Mouse (Mus musculus) heart, embryonic 15.5 days (tissue): ENCODE data around the gene Nisch. TPM values are rescaled to one million over a fixed set of nuclear protein-coding genes. Genes with fewer than 3 reads are reported as not detected.

Experiments
- ATAC-seq: fragments of 200-750 bp; cut with Nextera tagmentation; replicated peaks from 2 replicates; pipeline ENCODE4 v1.8.0; 2017; ENCODE audit warnings: low read depth, moderate TSS enrichment; ENCODE audit not compliant: insufficient number of reproducible peaks, insufficient read depth, low FRiP score
- H3K27ac ChIP-seq: fragments of 300-500 bp; sonication (generic); 2 replicates; pipeline ENCODE4 v1.5.1; 2015; ENCODE audit warnings: mild to moderate bottlenecking, inconsistent platforms
- H3K27me3 ChIP-seq: fragments of 300-500 bp; sonication (generic); 2 replicates; pipeline ENCODE4 v1.6.1; 2015; ENCODE audit warnings: inconsistent platforms
- H3K36me3 ChIP-seq: fragments of 300-500 bp; sonication (generic); 2 replicates; pipeline ENCODE4 v1.6.1; 2015; ENCODE audit warnings: mild to moderate bottlenecking, inconsistent platforms
- H3K4me1 ChIP-seq: fragments of 300-500 bp; sonication (generic); replicated peaks from 2 replicates; pipeline ENCODE4 v1.6.1; 2015; ENCODE audit warnings: inconsistent platforms
- H3K4me2 ChIP-seq: fragments of 300-500 bp; sonication (generic); 2 replicates; pipeline ENCODE4 v1.6.1; 2015; ENCODE audit warnings: inconsistent platforms, mild to moderate bottlenecking, moderate library complexity
- H3K4me3 ChIP-seq: fragments of 300-500 bp; sonication (generic); 2 replicates; pipeline ENCODE4 v1.5.1; 2015; ENCODE audit warnings: mild to moderate bottlenecking, inconsistent platforms
- H3K9ac ChIP-seq: fragments of 300-500 bp; sonication (generic); 2 replicates; pipeline ENCODE4 v1.6.1; 2015; ENCODE audit warnings: mild to moderate bottlenecking, inconsistent platforms
- H3K9me3 ChIP-seq: fragments of 300-500 bp; sonication (generic); replicated peaks from 2 replicates; pipeline ENCODE4 v1.6.1; 2016; ENCODE audit warnings: inconsistent platforms
- WGBS: fragments of 180-500 bp; shearing (Covaris S2); methylation state at CpG from one replicate; pipeline ENCODE4 v1.1.7; 2015; ENCODE audit warnings: mixed read lengths; 5-methylcytosine and 5-hydroxymethylcytosine counted together
- polyA plus RNA-seq: library from polyadenylated mRNA; unstranded; fragments of >200 nt; fragmentation: Nextera tagmentation; extraction: Ambion mirVana; gene quantifications from 2 replicates; pipeline ENCODE4 v1.2.1, GENCODE M21; 2015

The Nisch gene
- 287 and 381 TPM in 2 replicates for polyA plus RNA-seq

GRCm38 (mm10) chr14:31216846-31217245 lies at the start of gene Nisch:
TSS of gene Nisch (minus strand) at chr14:31216946.
- ATAC-seq, result no peak
- Histone ChIP-seq H3K4me3 (peak within 1 kb of the TSS; percentile 16; the same call in 1 of the 2 replicates), H3K4me1 (peaks cover 52% of the 10 kb centered on the region), H3K36me3 (peaks cover under 1% of the 10 kb centered on the region; the same call in 1 of the 2 replicates), H3K27ac (0 out of 2 replicates have a peak within 1 kb of the TSS, but pooled peaks have one; percentile 7), H3K9me3 (no peaks in the 10 kb centered on the region), H3K9ac (peak within 1 kb of the TSS; percentile 40), H3K27me3 (no peaks in the 10 kb centered on the region), H3K4me2 (peak within 1 kb of the TSS; percentile 48)
- 69% methylated on average over 2 of the region's 2 CpGs for WGBS

- no peaks in the 10 kb centered on the region for H3K4me1 ChIP-seq
- no peak overlapping the region for H3K4me2 ChIP-seq
- no peaks in the 10 kb centered on the region for H3K9me3 ChIP-seq
- no peak for ATAC-seq
- peaks cover 45% of the 10 kb centered on the region for H3K36me3 ChIP-seq
- H3K27ac ChIP-seq, result no peak overlapping the region
- no peak overlapping the region for H3K9ac ChIP-seq
- no peak overlapping the region for H3K4me3 ChIP-seq
- 90% methylated on average over 9 of the region's 9 CpGs for WGBS
- H3K27me3 ChIP-seq, result no peaks in the 10 kb centered on the region
Observed at GRCm38 (mm10) chr14:31260932-31261331, 44.2 kb upstream of the Nisch start.

GRCm38 (mm10) chr14:31260374-31260773 lies 43.6 kb upstream of the Nisch start:
- no peak overlapping the region for H3K4me3 ChIP-seq
- H3K4me2 ChIP-seq, result no peak overlapping the region
- no peaks in the 10 kb centered on the region for H3K27me3 ChIP-seq
- no peak overlapping the region for H3K9ac ChIP-seq
- no peak overlapping the region for H3K27ac ChIP-seq
- no peaks in the 10 kb centered on the region for H3K4me1 ChIP-seq
- peaks cover 51% of the 10 kb centered on the region for H3K36me3 ChIP-seq
- H3K9me3 ChIP-seq, result no peaks in the 10 kb centered on the region
- WGBS, result 88% methylated on average over 4 of the region's 4 CpGs
- no peak for ATAC-seq

GRCm38 (mm10) chr14:31258476-31259050 lies 41.8 kb upstream of the Nisch start:
- no peaks in the 10 kb centered on the region for H3K9me3 ChIP-seq
- WGBS, result 94% methylated on average over 14 of the region's 14 CpGs
- H3K27me3 ChIP-seq, result no peaks in the 10 kb centered on the region
- no peak overlapping the region for H3K4me2 ChIP-seq
- H3K9ac ChIP-seq, result no peak overlapping the region
- no peak overlapping the region for H3K4me3 ChIP-seq
- no peaks in the 10 kb centered on the region for H3K4me1 ChIP-seq
- H3K36me3 ChIP-seq, result peaks cover 69% of the 10 kb centered on the region
- no peak overlapping the region for H3K27ac ChIP-seq
- ATAC-seq, result no peak

- H3K27ac ChIP-seq, result no peak overlapping the region
- ATAC-seq, result no peak
- H3K27me3 ChIP-seq, result no peaks in the 10 kb centered on the region
- H3K4me1 ChIP-seq, result peaks cover 18% of the 10 kb centered on the region
- peak overlapping the region; percentile 72 for H3K4me3 ChIP-seq
- peak overlapping the region; percentile 86 for H3K9ac ChIP-seq
- peak overlapping the region; percentile 78 for H3K4me2 ChIP-seq
- no peaks in the 10 kb centered on the region for H3K9me3 ChIP-seq
- 80% methylated on average over 5 of the region's 5 CpGs for WGBS
- peaks cover 42% of the 10 kb centered on the region for H3K36me3 ChIP-seq
Observed at GRCm38 (mm10) chr14:31252091-31252490, 35.3 kb upstream of the Nisch start.

- Histone ChIP-seq H3K4me1 (peaks cover 20% of the 10 kb centered on the region), H3K4me3 (peak overlapping the region; percentile 72), H3K9ac (peak overlapping the region; percentile 86), H3K4me2 (peak overlapping the region; percentile 78), H3K27me3 (no peaks in the 10 kb centered on the region), H3K9me3 (no peaks in the 10 kb centered on the region), H3K36me3 (peaks cover 37% of the 10 kb centered on the region), H3K27ac (peak overlapping the region; percentile 64)
- 1% methylated on average over 18 of the region's 18 CpGs for WGBS
- peak; percentile 20; the same call in 1 of the 2 replicates for ATAC-seq
Observed at GRCm38 (mm10) chr14:31251626-31252025, 34.9 kb upstream of the Nisch start.

GRCm38 (mm10) chr14:31251084-31251604 lies 34.4 kb upstream of the Nisch start, which contains the start of the genes Phf7 and Bap1:
TSS of gene Phf7 (minus strand) at chr14:31251317.
TSS of gene Bap1 (plus strand) at chr14:31251450.
- Histone ChIP-seq H3K36me3 (peaks cover 33% of the 10 kb centered on the region), H3K4me2 (peak within 1 kb of the TSS; percentile 78), H3K27me3 (no peaks in the 10 kb centered on the region), H3K9ac (peak within 1 kb of the TSS; percentile 86), H3K9me3 (no peaks in the 10 kb centered on the region), H3K4me1 (peaks cover 25% of the 10 kb centered on the region), H3K27ac (peak within 1 kb of the TSS; percentile 93), H3K4me3 (peak within 1 kb of the TSS; percentile 72)
- under 1% methylated on average over 75 of the region's 75 CpGs for WGBS
- ATAC-seq, result peak; percentile 93

GRCm38 (mm10) chr14:31250222-31251083 lies 33.7 kb upstream of the Nisch start:
- no peaks in the 10 kb centered on the region for H3K27me3 ChIP-seq
- peaks cover 27% of the 10 kb centered on the region for H3K4me1 ChIP-seq
- WGBS, result 17% methylated on average over 38 of the region's 38 CpGs
- peaks cover 26% of the 10 kb centered on the region for H3K36me3 ChIP-seq
- ATAC-seq, result peak; percentile 87
- H3K4me3 ChIP-seq, result peak overlapping the region; percentile 72
- peak overlapping the region; percentile 93 for H3K27ac ChIP-seq
- H3K4me2 ChIP-seq, result peak overlapping the region; percentile 78
- H3K9me3 ChIP-seq, result no peaks in the 10 kb centered on the region
- H3K9ac ChIP-seq, result peak overlapping the region; percentile 64

GRCm38 (mm10) chr14:31248396-31248795 lies 31.6 kb upstream of the Nisch start:
- peaks cover 27% of the 10 kb centered on the region for H3K4me1 ChIP-seq
- H3K4me2 ChIP-seq, result no peak overlapping the region
- no peak overlapping the region for H3K9ac ChIP-seq
- no peak overlapping the region for H3K27ac ChIP-seq
- ATAC-seq, result no peak
- H3K4me3 ChIP-seq, result no peak overlapping the region
- no peaks in the 10 kb centered on the region for H3K27me3 ChIP-seq
- peaks cover 5% of the 10 kb centered on the region for H3K36me3 ChIP-seq
- no peaks in the 10 kb centered on the region for H3K9me3 ChIP-seq
- WGBS, result 92% methylated on average over 6 of the region's 6 CpGs

GRCm38 (mm10) chr14:31245946-31246345 lies 29.2 kb upstream of the Nisch start:
- Histone ChIP-seq H3K9me3 (no peaks in the 10 kb centered on the region), H3K4me3 (no peak overlapping the region), H3K4me1 (peaks cover 17% of the 10 kb centered on the region), H3K36me3 (no peaks in the 10 kb centered on the region), H3K9ac (no peak overlapping the region), H3K27me3 (no peaks in the 10 kb centered on the region), H3K27ac (peak overlapping the region; percentile 1; the same call in 1 of the 2 replicates), H3K4me2 (no peak overlapping the region)
- WGBS, result 23% methylated on average over 1 of the region's 1 CpGs
- no peak for ATAC-seq

- Histone ChIP-seq H3K27ac (no peak overlapping the region), H3K4me3 (no peak overlapping the region), H3K9ac (no peak overlapping the region), H3K4me2 (no peak overlapping the region), H3K9me3 (no peaks in the 10 kb centered on the region), H3K4me1 (peaks cover 10% of the 10 kb centered on the region), H3K27me3 (no peaks in the 10 kb centered on the region), H3K36me3 (no peaks in the 10 kb centered on the region)
- WGBS, result 69% methylated on average over 1 of the region's 1 CpGs
- no peak for ATAC-seq
Observed at GRCm38 (mm10) chr14:31244777-31245176, 28.0 kb upstream of the Nisch start.
